Mouse (Mus musculus) hindbrain, embryonic 16.5 days (tissue): ENCODE measurements around the gene Dnmt3a. TPM values are rescaled to one million over a fixed set of nuclear protein-coding genes. Genes with fewer than 3 reads are reported as not detected.

Experiments
- ATAC-seq: fragments of 200-750 bp; cut with Nextera tagmentation; 2 replicates; pipeline ENCODE4 v1.8.0; 2017; ENCODE audit warnings: moderate TSS enrichment, moderate library complexity
- H3K27ac ChIP-seq: fragments of 300-500 bp; sonication (generic); 2 replicates; pipeline ENCODE4 v1.5.1; 2014; ENCODE audit warnings: low read depth, mild to moderate bottlenecking, control low read depth, low read length, moderate library complexity
- H3K27me3 ChIP-seq: fragments of 300-500 bp; sonication (generic); replicated peaks from 2 replicates; pipeline ENCODE4 v1.6.1; 2014; ENCODE audit warnings: low read length; ENCODE audit not compliant: control insufficient read depth, insufficient read depth
- H3K36me3 ChIP-seq: fragments of 300-500 bp; sonication (generic); 2 replicates; pipeline ENCODE4 v1.6.1; 2014; ENCODE audit warnings: mild to moderate bottlenecking, low read length, moderate library complexity, mixed read lengths; ENCODE audit not compliant: control insufficient read depth, insufficient read depth
- H3K4me1 ChIP-seq: fragments of 300-500 bp; sonication (generic); 2 replicates; pipeline ENCODE4 v1.6.1; 2014; ENCODE audit warnings: low read depth, low read length; ENCODE audit not compliant: control insufficient read depth, insufficient read depth
- H3K4me2 ChIP-seq: fragments of 300-500 bp; sonication (generic); 2 replicates; pipeline ENCODE4 v1.6.1; 2014; ENCODE audit warnings: mild to moderate bottlenecking, low read length, control low read depth, moderate library complexity
- H3K4me3 ChIP-seq: fragments of 300-500 bp; sonication (generic); 2 replicates; pipeline ENCODE4 v1.5.1; 2014; ENCODE audit warnings: mild to moderate bottlenecking, low read length, control low read depth, moderate library complexity
- H3K9ac ChIP-seq: fragments of 300-500 bp; sonication (generic); 2 replicates; pipeline ENCODE4 v1.6.1; 2014; ENCODE audit warnings: low read depth, mild to moderate bottlenecking, control low read depth, low read length, moderate library complexity
- H3K9me3 ChIP-seq: fragments of 300-500 bp; sonication (generic); 2 replicates; pipeline ENCODE4 v1.6.1; 2014; ENCODE audit warnings: mild to moderate bottlenecking, low read length, moderate library complexity; ENCODE audit not compliant: control insufficient read depth
- WGBS: fragments of 180-500 bp; shearing (Covaris S2); extraction: QIAGEN DNeasy Blood & Tissue Kit; methylation state at CpG from one replicate; pipeline ENCODE4 v1.1.7; 2014; 5-methylcytosine and 5-hydroxymethylcytosine counted together
- polyA plus RNA-seq: library from polyadenylated mRNA; unstranded; fragments of >200 nt; fragmentation: Nextera tagmentation; extraction: Ambion mirVana; gene quantifications from 2 replicates; pipeline ENCODE4 v1.2.1, GENCODE M21; 2015

Gene Dnmt3a
- polyA plus RNA-seq, 1 experiment from 2014 or later: 104 TPM

- no peak overlapping the region for H3K27ac ChIP-seq
- H3K4me1 ChIP-seq: peaks cover 3% of the 10 kb centered on the region; the same call in 1 of the 2 replicates
- H3K9ac ChIP-seq: no peak overlapping the region
- 0 out of 2 replicates have a peak, but pooled peaks cover 2% of the 10 kb centered on the region for H3K27me3 ChIP-seq
- WGBS: 40% methylated on average over 4 of the region's 4 CpGs
- ATAC-seq: no peak
- no peak overlapping the region for H3K4me3 ChIP-seq
- no peak overlapping the region for H3K4me2 ChIP-seq
- H3K36me3 ChIP-seq: no peaks in the 10 kb centered on the region
- H3K9me3 ChIP-seq: no peaks in the 10 kb centered on the region
Measured at GRCm38 (mm10) chr12:3944454-3945073, 138.8 kb downstream of the Dnmt3a start.

GRCm38 (mm10) chr12:3947503-3947902 is 141.7 kb downstream of the Dnmt3a start:
- H3K9ac ChIP-seq: no peak overlapping the region
- 50% methylated on average over 6 of the region's 6 CpGs for WGBS
- 0 out of 2 replicates have a peak, but pooled peaks have one; percentile 40 for ATAC-seq
- no peaks in the 10 kb centered on the region for H3K9me3 ChIP-seq
- H3K27ac ChIP-seq: no peak overlapping the region
- no peak overlapping the region for H3K4me3 ChIP-seq
- no peaks in the 10 kb centered on the region for H3K36me3 ChIP-seq
- no peaks in the 10 kb centered on the region for H3K4me1 ChIP-seq
- H3K27me3 ChIP-seq: no peaks in the 10 kb centered on the region
- H3K4me2 ChIP-seq: no peak overlapping the region

- WGBS: 20% methylated on average over 22 of the region's 22 CpGs
- no peak within 1 kb of the TSS for H3K9ac ChIP-seq
- H3K4me3 ChIP-seq: no peak within 1 kb of the TSS; the same call in 1 of the 2 replicates
- no peaks in the 10 kb centered on the region for H3K9me3 ChIP-seq
- peaks cover 6% of the 10 kb centered on the region; the same call in 1 of the 2 replicates for H3K27me3 ChIP-seq
- H3K27ac ChIP-seq: no peak within 1 kb of the TSS
- peaks cover 4% of the 10 kb centered on the region for H3K4me1 ChIP-seq
- H3K36me3 ChIP-seq: no peaks in the 10 kb centered on the region
- ATAC-seq: no peak
- H3K4me2 ChIP-seq: peak within 1 kb of the TSS; percentile 37; the same call in 1 of the 2 replicates
Measured at GRCm38 (mm10) chr12:3954651-3955050, 148.8 kb downstream of the Dnmt3a start, which contains the start of gene Pomc. TSS of gene Pomc (plus strand) at chr12:3954951.

- Histone ChIP-seq H3K27me3 (peaks cover 6% of the 10 kb centered on the region; the same call in 1 of the 2 replicates), H3K4me1 (peaks cover 7% of the 10 kb centered on the region), H3K4me3 (no peak overlapping the region), H3K27ac (no peak overlapping the region), H3K9ac (no peak overlapping the region), H3K4me2 (no peak overlapping the region), H3K9me3 (no peaks in the 10 kb centered on the region), H3K36me3 (no peaks in the 10 kb centered on the region)
- ATAC-seq: no peak
- WGBS: 30% methylated on average over 10 of the region's 10 CpGs
Measured at GRCm38 (mm10) chr12:3955371-3955770, 149.6 kb downstream of the Dnmt3a start.

GRCm38 (mm10) chr12:3956351-3956750 is 150.5 kb downstream of the Dnmt3a start:
- Histone ChIP-seq H3K4me3 (no peak overlapping the region), H3K9ac (no peak overlapping the region), H3K27ac (no peak overlapping the region), H3K4me2 (no peak overlapping the region), H3K27me3 (peaks cover 6% of the 10 kb centered on the region; the same call in 1 of the 2 replicates), H3K4me1 (peaks cover 11% of the 10 kb centered on the region), H3K9me3 (no peaks in the 10 kb centered on the region), H3K36me3 (no peaks in the 10 kb centered on the region)
- ATAC-seq: no peak
- 20% methylated on average over 3 of the region's 3 CpGs for WGBS

GRCm38 (mm10) chr12:3959791-3960543 is 154.2 kb downstream of the Dnmt3a start:
- peak overlapping the region; percentile 72 for H3K9ac ChIP-seq
- no peaks in the 10 kb centered on the region for H3K9me3 ChIP-seq
- H3K4me2 ChIP-seq: peak overlapping the region; percentile 88
- H3K4me1 ChIP-seq: peaks cover 11% of the 10 kb centered on the region
- H3K27ac ChIP-seq: peak overlapping the region; percentile 86
- peaks cover 3% of the 10 kb centered on the region; the same call in 1 of the 2 replicates for H3K36me3 ChIP-seq
- WGBS: 2% methylated on average over 53 of the region's 53 CpGs
- H3K4me3 ChIP-seq: peak overlapping the region; percentile 56
- peak; percentile 97 for ATAC-seq
- H3K27me3 ChIP-seq: no peaks in the 10 kb centered on the region

GRCm38 (mm10) chr12:3960553-3960952 is 154.7 kb downstream of the Dnmt3a start:
- ATAC-seq: no peak
- Histone ChIP-seq H3K4me2 (peak overlapping the region; percentile 88), H3K4me3 (peak overlapping the region; percentile 56), H3K4me1 (peaks cover 11% of the 10 kb centered on the region), H3K36me3 (peaks cover 6% of the 10 kb centered on the region; the same call in 1 of the 2 replicates), H3K27me3 (no peaks in the 10 kb centered on the region), H3K9ac (peak overlapping the region; percentile 72), H3K9me3 (no peaks in the 10 kb centered on the region), H3K27ac (peak overlapping the region; percentile 86)
- WGBS: 42% methylated on average over 4 of the region's 4 CpGs
